Mouse (Mus musculus) intestine, embryonic 14.5 days (tissue): Measurements from ENCODE around the gene Ehd2. TPM values are rescaled to one million over a fixed set of nuclear protein-coding genes. Genes with fewer than 3 reads are reported as not detected.
"Not testable (repeated sequence)": the region's sequence is repeated elsewhere in the genome, so short reads cannot be mapped to it uniquely, and the experiment has no call there.

Source experiments
- ATAC-seq: fragments of 200-750 bp; cut with Nextera tagmentation; replicated peaks from 2 replicates; pipeline ENCODE4 v1.8.0; 2017; ENCODE audit warnings: low read depth, moderate number of reproducible peaks, moderate TSS enrichment, moderate library complexity; ENCODE audit not compliant: low FRiP score, low TSS enrichment
- DNase-seq: peaks from one replicate; pipeline ENCODE4 v3.0.0-alpha.2; 2018; ENCODE audit warnings: low spot score
- H3K27ac ChIP-seq: fragments of 300-500 bp; sonication (generic); 2 replicates; pipeline ENCODE4 v1.5.1; 2014; ENCODE audit warnings: low read depth, mild to moderate bottlenecking, control low read depth
- H3K27me3 ChIP-seq: fragments of 300-500 bp; sonication (generic); replicated peaks from 2 replicates; pipeline ENCODE4 v1.6.1; 2014; ENCODE audit warnings: low read length, control low read depth; ENCODE audit not compliant: control insufficient read depth, insufficient read depth
- H3K36me3 ChIP-seq: fragments of 300-500 bp; sonication (generic); 2 replicates; pipeline ENCODE4 v1.6.1; 2014; ENCODE audit warnings: low read length, control low read depth; ENCODE audit not compliant: control insufficient read depth, insufficient read depth
- H3K4me1 ChIP-seq: fragments of 300-500 bp; sonication (generic); replicated peaks from 2 replicates; pipeline ENCODE4 v1.6.1; 2014; ENCODE audit warnings: low read length, control low read depth, mixed read lengths; ENCODE audit not compliant: control insufficient read depth, insufficient read depth
- H3K4me2 ChIP-seq: fragments of 300-500 bp; sonication (generic); 2 replicates; pipeline ENCODE4 v1.6.1; 2014; ENCODE audit warnings: low read length
- H3K4me3 ChIP-seq: fragments of 300-500 bp; sonication (generic); 2 replicates; pipeline ENCODE4 v1.5.1; 2014; ENCODE audit warnings: low read depth, low read length, control low read depth, mixed read lengths
- H3K9ac ChIP-seq: fragments of 300-500 bp; sonication (generic); 2 replicates; pipeline ENCODE4 v1.6.1; 2014; ENCODE audit warnings: mild to moderate bottlenecking, low read length
- H3K9me3 ChIP-seq: fragments of 300-500 bp; sonication (generic); 2 replicates; pipeline ENCODE4 v1.6.1; 2016; ENCODE audit warnings: low read length, control low read depth; ENCODE audit not compliant: control insufficient read depth
- WGBS: fragments of 180-500 bp; shearing (Covaris S2); extraction: QIAGEN DNeasy Blood & Tissue Kit; methylation state at CpG from one replicate; pipeline ENCODE4 v1.1.7; 2014; 5-methylcytosine and 5-hydroxymethylcytosine counted together
- polyA plus RNA-seq: library from polyadenylated mRNA; unstranded; fragments of >200 nt; fragmentation: Nextera tagmentation; extraction: Ambion mirVana; gene quantifications from 2 replicates; pipeline ENCODE4 v1.2.1, GENCODE M21; 2014

Gene Ehd2
- polyA plus RNA-seq, 1 experiment from 2014 or later, result 38.6 TPM

DNA sequence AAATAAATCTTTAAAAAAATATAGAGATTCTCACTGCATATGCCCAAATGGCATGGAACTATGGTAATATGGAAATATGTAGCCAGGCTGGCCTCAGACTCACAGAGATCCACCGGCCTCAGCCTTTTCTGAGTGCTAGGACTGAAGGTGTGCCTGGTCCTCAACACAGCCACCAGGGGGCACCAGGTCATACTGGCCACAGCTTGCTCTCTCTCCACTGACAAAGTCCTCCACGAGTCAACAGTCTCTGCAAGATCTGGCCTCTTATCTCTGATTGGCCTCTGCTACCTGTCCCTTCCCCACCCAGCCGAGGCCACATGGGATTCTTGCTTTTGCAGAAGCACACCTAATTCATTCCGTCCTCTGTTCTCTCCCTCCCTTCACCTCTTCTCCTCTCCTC lies 37.5 kb downstream of the Ehd2 start:
- DNase-seq, result peak; percentile 67
- ATAC-seq, result no peak; the same call in 1 of the 2 replicates
- Histone ChIP-seq H3K36me3 (no peaks in the 10 kb centered on the region), H3K4me1 (no peaks in the 10 kb centered on the region), H3K9ac (no peak overlapping the region), H3K27me3 (no peaks in the 10 kb centered on the region), H3K27ac (no peak overlapping the region), H3K4me2 (no peak overlapping the region), H3K9me3 (no peaks in the 10 kb centered on the region), H3K4me3 (no peak overlapping the region)
- 30% methylated on average over 4 of the region's 4 CpGs for WGBS

DNA sequence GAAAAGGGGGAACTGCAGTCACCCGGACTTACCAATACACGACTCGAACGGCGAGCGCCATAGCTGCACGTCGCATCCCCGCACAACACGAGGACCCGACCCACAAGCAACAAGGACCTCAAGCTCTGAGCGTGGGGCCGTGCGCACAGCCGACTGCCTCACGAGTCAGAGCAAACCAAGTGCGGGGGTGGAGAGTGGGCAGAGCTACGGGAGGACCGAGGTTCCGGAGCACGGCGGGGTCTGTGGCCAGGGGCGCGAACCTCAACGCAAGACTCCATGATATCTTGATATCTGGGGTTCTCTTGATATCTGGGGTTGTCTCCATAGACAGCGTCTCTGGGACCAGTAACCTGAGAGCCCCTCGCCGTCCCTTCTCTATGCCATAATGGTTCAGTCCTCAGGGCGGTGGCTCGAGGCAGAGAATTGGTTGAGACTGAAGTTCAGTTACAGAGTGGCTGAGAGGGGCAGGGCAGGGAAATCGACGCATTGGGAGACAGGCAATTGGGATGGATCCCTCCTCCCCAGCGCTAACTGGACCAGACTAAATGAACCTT lies 45.1 kb downstream of the Ehd2 start, which contains the start of gene Selenow:
TSS of gene Selenow (minus strand) at position 183 of the 554 bp plus-strand sequence.
- peak within 1 kb of the TSS; percentile 85 for H3K9ac ChIP-seq
- DNase-seq, result peak; percentile 97
- H3K4me2 ChIP-seq, result peak within 1 kb of the TSS; percentile 81
- no peaks in the 10 kb centered on the region for H3K9me3 ChIP-seq
- H3K4me3 ChIP-seq, result peak within 1 kb of the TSS; percentile 74
- no peaks in the 10 kb centered on the region for H3K27me3 ChIP-seq
- H3K4me1 ChIP-seq, result peaks cover 16% of the 10 kb centered on the region
- ATAC-seq, result peak; percentile 98
- under 1% methylated on average over 33 of the region's 33 CpGs for WGBS
- H3K36me3 ChIP-seq, result peaks cover 28% of the 10 kb centered on the region
- H3K27ac ChIP-seq, result peak within 1 kb of the TSS; percentile 76

DNA sequence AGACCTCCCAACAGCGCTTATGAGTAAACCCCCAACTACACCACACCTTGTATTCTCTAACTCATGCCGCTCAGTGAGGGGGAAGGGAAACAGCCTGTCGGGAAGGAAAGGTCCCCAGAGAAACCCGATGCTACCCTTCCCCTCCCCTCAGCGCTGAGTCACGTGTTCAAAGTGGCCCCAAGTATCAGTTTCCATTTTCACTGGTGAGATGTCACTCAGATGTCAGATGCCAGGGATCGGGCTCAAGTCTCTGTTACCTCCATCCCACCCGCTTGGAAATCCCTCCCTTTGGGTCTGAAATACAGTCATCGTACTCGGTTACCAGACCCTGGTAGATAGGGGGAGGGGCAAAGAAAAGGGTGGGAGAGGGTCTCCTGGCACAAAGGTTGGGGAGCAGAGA lies 45.6 kb downstream of the Ehd2 start:
- Histone ChIP-seq H3K4me1 (peaks cover 16% of the 10 kb centered on the region), H3K4me3 (peak overlapping the region; percentile 74), H3K27me3 (no peaks in the 10 kb centered on the region), H3K36me3 (peaks cover 33% of the 10 kb centered on the region), H3K4me2 (peak overlapping the region; percentile 81), H3K9me3 (no peaks in the 10 kb centered on the region), H3K27ac (peak overlapping the region; percentile 76), H3K9ac (peak overlapping the region; percentile 85)
- ATAC-seq (peak; percentile 60), DNase-seq (no peak)
- 0% methylated on average over 10 of the region's 10 CpGs for WGBS

DNA sequence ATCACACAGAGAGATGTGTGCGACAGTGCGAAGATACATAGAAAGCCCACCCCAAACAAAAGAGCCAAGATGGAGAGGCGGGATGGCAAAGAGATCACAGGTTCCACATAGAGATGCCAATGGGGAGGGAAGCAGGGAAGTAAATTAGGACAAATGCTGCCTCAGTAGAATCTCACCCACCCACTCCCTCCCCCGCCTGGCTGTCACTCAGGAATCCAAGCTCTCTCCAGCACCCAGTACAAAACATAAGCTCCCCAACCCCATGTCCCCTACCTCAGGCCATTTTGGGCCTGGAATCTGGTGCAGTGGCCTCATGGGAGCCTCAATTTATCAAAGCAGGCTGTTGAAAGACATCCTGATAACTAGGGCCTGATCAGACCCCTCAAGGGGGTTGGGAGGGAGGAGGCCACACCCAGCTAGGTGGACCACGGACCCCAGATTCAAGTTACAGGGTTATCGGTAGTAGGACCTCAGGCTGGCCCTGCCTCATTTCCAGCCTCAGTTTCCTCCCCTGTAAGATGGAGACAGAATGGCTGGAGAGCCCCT lies 46.6 kb downstream of the Ehd2 start:
- Histone ChIP-seq H3K36me3 (peaks cover 36% of the 10 kb centered on the region), H3K27me3 (no peaks in the 10 kb centered on the region), H3K4me2 (peak overlapping the region; percentile 81), H3K27ac (no peak overlapping the region), H3K4me1 (peaks cover 16% of the 10 kb centered on the region), H3K9me3 (no peaks in the 10 kb centered on the region), H3K9ac (peak overlapping the region; percentile 85; the same call in 1 of the 2 replicates), H3K4me3 (peak overlapping the region; percentile 74)
- no peak for ATAC-seq
- no peak for DNase-seq
- WGBS, result 86% methylated on average over 6 of the region's 6 CpGs

DNA sequence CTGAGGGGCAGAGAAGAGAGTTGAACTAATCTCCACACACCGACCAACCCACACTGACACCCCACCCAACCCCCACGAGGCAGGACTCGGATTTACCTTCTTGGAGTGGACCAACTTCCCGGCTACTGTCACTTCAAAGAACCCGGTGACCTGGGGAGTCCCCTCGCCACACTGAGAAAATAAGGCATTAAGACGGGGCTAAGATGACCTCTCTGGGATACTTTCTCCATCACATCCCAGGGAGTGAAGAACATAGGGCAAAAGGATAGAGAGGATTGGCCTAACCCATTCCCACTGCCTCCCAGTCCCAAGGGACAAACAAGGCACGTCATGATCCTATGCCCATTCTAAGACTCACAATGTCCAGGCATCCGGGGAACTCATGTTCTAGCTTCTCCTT lies 47.4 kb downstream of the Ehd2 start:
- 95% methylated on average over 9 of the region's 9 CpGs for WGBS
- H3K4me3 ChIP-seq, result no peak overlapping the region
- H3K36me3 ChIP-seq, result peaks cover 36% of the 10 kb centered on the region
- no peak overlapping the region for H3K9ac ChIP-seq
- DNase-seq (no peak), ATAC-seq (no peak)
- H3K4me2 ChIP-seq, result peak overlapping the region; percentile 81; the same call in 1 of the 2 replicates
- peaks cover 16% of the 10 kb centered on the region for H3K4me1 ChIP-seq
- H3K27ac ChIP-seq, result no peak overlapping the region
- no peaks in the 10 kb centered on the region for H3K27me3 ChIP-seq
- no peaks in the 10 kb centered on the region for H3K9me3 ChIP-seq

DNA sequence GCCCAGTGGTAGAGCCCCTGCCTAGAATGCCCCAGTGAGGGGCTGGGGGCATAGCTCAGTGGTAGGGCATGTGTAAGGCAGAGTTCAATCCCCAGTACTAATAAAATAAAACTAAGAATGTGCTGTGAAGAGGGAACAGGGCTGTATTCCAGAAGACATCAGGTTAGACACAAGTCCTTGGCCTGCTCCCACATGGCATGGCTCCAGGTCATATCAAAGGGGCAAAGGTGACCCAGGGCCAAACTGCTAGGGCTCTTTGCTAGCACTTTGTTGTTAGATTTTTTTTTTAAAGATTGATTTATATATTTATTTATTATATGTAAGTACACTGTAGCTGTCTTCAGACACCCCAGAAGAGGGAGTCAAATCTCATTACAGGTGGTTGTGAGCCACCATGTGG lies 49.0 kb downstream of the Ehd2 start:
- Histone ChIP-seq H3K4me3 (no peak overlapping the region), H3K4me2 (no peak overlapping the region), H3K4me1 (peaks cover 16% of the 10 kb centered on the region), H3K9me3 (no peaks in the 10 kb centered on the region), H3K27me3 (no peaks in the 10 kb centered on the region), H3K27ac (no peak overlapping the region), H3K9ac (no peak overlapping the region), H3K36me3 (peaks cover 36% of the 10 kb centered on the region)
- ATAC-seq (no peak), DNase-seq (no peak)

DNA sequence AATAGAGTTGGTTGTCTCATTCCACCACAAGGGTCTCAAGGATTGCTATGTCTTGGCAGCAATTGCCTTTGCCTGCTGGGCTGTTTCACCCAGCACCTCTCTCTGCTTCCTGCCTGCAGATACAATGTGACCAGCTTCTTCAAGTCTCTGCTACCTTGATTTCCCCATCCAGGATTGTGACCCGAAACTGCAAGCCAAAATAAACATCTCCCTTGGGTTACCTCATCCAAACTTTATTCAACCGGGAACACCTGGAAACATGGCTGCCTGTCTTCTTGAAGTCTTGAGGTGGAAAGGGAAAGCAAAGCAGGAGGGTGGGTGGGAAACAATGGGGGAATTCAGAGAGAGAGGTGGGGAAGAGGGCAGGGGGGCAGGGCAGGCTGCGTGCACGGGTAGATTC lies 50.4 kb downstream of the Ehd2 start:
- Histone ChIP-seq H3K27me3 (no peaks in the 10 kb centered on the region), H3K4me1 (peaks cover 10% of the 10 kb centered on the region), H3K9ac (no peak overlapping the region), H3K27ac (no peak overlapping the region), H3K9me3 (no peaks in the 10 kb centered on the region), H3K4me2 (no peak overlapping the region), H3K36me3 (peaks cover 36% of the 10 kb centered on the region), H3K4me3 (no peak overlapping the region)
- DNase-seq (no peak), ATAC-seq (no peak)
- 83% methylated on average over 4 of the region's 4 CpGs for WGBS

DNA sequence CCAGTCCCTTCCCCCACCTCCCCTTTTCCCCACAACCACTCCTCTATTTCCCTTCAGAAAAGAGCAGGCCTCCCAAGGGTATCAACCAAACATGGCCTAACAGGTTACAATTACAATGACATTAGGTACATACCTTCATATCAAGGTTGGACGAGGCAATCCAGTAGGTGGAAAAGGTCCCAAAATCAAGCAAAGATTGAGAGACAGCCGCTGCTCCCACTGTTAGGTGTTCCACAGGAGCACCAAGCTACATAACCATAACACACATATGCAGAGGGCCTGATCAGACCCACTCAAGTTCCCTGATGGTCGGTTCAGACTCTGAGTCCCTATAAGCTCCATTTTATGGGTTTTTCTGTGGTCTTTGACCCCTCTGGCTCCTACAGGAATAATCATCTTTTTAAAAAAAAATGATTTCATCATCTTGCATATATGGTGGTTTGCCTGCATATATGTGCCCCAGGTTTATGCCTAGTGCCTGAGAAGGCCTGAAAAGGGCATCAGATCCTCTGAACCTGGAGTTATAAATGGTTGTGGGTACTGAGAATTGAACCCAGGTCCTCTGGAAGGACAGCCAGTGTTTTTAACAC lies 51.1 kb downstream of the Ehd2 start:
- H3K9me3 ChIP-seq, result no peaks in the 10 kb centered on the region
- H3K4me3 ChIP-seq, result no peak overlapping the region
- no peak overlapping the region for H3K27ac ChIP-seq
- H3K9ac ChIP-seq, result no peak overlapping the region
- no peaks in the 10 kb centered on the region for H3K27me3 ChIP-seq
- no peak for DNase-seq
- no peak for ATAC-seq
- H3K4me2 ChIP-seq, result no peak overlapping the region
- peaks cover 36% of the 10 kb centered on the region for H3K36me3 ChIP-seq
- H3K4me1 ChIP-seq, result peaks cover 10% of the 10 kb centered on the region
- 73% methylated on average over 3 of the region's 3 CpGs for WGBS

DNA sequence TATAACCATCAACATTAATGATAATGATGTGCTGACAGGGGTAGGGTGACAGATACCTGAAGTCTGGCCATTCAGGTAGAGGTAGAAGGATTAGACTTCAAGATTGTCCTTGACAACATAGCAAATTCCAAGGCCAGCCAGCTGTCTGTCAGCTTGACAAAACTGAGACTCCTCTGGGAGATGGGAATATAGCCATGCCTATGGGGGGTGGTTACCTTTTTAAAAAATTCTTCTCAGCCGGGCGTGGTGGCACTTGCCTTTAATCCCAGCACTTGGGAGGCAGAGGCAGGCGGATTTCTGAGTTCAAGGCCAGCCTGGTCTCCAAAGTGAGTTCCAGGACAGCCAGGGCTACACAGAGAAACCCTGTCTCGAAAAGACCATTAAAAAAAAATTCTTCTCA lies 51.7 kb downstream of the Ehd2 start:
- not testable (repeated sequence) for H3K9me3 ChIP-seq, DNase-seq, H3K4me1 ChIP-seq, H3K27me3 ChIP-seq, H3K27ac ChIP-seq, ATAC-seq, H3K4me2 ChIP-seq, H3K4me3 ChIP-seq, H3K9ac ChIP-seq
- peaks cover 36% of the 10 kb centered on the region for H3K36me3 ChIP-seq
- 90% methylated on average over 4 of the region's 4 CpGs for WGBS
